Mouse (Mus musculus): Measurements from ENCODE around the gene Sppl2b. TPM values are rescaled to one million over a fixed set of nuclear protein-coding genes. Genes with fewer than 3 reads are reported as not detected.
"Not testable (repeated sequence)": the region's sequence is repeated elsewhere in the genome, so short reads cannot be mapped to it uniquely, and the experiment has no call there.

Sppl2b gene
- polyA plus RNA-seq, 1 experiment: not detected

DNA sequence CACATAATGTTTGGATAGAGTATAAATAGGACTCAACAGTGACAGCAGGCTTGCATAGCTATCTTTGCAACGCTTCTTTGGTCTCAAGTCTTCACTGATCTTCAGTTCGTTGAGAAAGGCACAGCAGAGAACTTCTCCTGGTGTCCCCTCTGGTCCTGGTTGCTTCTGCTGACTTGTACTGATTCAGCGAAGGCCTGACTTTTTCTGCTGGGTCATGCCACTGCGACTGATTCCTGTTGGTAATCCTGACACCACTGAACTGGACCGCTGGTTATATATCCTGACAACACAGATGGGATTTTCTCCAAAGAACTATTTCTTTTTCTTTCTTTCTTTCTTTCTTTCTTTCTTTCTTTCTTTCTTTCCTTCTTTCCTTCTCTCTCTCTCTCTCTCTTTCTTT lies 32.5 kb upstream of the Sppl2b start:
- no peak overlapping the region for H3K4me3 ChIP-seq (ENCODE audit: insufficient read depth, low read depth, low read length)
- no peak overlapping the region for H3K27ac ChIP-seq (ENCODE audit: insufficient read depth, low read depth, low read length)
- TF ChIP-seq POLR2A (IDR thresholded peaks at IDR 0.05; ENCODE audit: insufficient read depth, low read depth, low read length): no peak
- no peak for TF ChIP-seq CTCF (IDR thresholded peaks at IDR 0.05; ENCODE audit: insufficient read depth, low read depth, low read length)
- no peaks in the 10 kb centered on the region for H3K4me1 ChIP-seq (ENCODE audit: control insufficient read depth, insufficient read depth, low read length)
- WGBS: 91% methylated on average over 5 of the region's 5 CpGs

DNA sequence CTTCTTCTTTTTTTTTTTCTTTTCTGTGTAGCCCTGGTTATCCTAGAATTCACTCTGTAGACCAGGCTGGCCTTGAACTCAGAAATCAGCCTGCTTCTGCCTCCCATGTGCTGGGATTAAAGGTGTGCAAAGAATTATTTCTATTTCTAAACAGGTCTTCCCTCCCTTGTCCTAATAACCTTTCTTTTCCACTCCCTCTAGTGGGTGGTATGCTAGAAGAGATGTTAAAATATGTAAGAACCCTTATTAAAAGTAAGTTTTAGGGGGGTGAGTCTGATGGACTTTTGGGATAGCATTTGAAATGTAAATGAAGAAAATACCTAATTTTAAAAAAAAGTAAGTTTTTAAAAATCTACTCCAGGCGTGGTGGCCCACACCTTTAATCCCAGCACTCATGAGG lies 31.8 kb upstream of the Sppl2b start:
- H3K27ac ChIP-seq (ENCODE audit: insufficient read depth, low read depth, low read length): no peak overlapping the region
- TF ChIP-seq POLR2A (IDR thresholded peaks at IDR 0.05; ENCODE audit: insufficient read depth, low read depth, low read length): no peak
- no peak for TF ChIP-seq CTCF (IDR thresholded peaks at IDR 0.05; ENCODE audit: insufficient read depth, low read depth, low read length)
- H3K4me1 ChIP-seq (ENCODE audit: control insufficient read depth, insufficient read depth, low read length): peaks cover 6% of the 10 kb centered on the region
- WGBS: 94% methylated on average over 1 of the region's 1 CpGs
- no peak overlapping the region for H3K4me3 ChIP-seq (ENCODE audit: insufficient read depth, low read depth, low read length)

DNA sequence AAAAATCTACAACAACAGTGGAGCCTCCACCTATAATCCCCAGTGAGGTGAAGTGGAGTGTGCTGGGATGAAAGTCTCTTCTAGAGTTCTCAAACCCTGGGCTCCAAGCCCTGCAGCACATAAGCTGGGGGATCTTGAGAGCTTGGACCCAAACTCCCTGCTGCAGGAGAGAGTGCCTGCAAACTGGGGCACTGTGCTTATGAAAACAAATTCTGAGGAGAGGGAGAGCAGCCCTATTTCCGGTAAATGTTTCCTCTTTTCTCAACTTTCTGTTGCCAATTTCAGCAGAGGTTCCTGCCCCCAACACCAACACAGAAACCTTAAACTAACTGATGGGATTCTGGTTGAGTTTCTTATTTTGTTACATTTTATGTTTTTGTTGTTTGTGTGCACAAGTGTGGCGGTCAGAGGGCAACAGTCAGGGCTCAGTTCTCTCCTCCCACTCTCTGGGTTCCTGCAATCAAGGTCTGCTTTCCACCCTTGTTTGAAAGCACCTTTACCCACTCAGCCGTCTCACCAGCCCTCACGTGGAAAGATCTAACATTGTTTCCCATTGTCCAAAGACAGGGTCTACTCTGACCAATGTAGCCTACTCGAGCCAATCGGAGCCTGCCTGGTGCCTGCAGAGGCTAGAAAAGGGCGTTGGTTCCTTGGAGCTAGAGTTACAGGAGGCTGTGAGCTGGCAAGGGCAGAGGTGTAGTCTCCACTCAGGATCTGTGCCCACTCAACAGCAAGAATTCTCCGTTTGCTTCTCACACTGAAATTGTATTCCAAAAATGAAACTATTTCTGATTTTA lies 31.0 kb upstream of the Sppl2b start:
- H3K27ac ChIP-seq (ENCODE audit: insufficient read depth, low read depth, low read length): no peak overlapping the region
- WGBS: 63% methylated on average over 8 of the region's 8 CpGs
- H3K4me1 ChIP-seq (ENCODE audit: control insufficient read depth, insufficient read depth, low read length): peaks cover 10% of the 10 kb centered on the region
- no peak overlapping the region for H3K4me3 ChIP-seq (ENCODE audit: insufficient read depth, low read depth, low read length)
- TF ChIP-seq CTCF (IDR thresholded peaks at IDR 0.05; ENCODE audit: insufficient read depth, low read depth, low read length) (no peak), POLR2A (IDR thresholded peaks at IDR 0.05; ENCODE audit: insufficient read depth, low read depth, low read length) (no peak)

DNA sequence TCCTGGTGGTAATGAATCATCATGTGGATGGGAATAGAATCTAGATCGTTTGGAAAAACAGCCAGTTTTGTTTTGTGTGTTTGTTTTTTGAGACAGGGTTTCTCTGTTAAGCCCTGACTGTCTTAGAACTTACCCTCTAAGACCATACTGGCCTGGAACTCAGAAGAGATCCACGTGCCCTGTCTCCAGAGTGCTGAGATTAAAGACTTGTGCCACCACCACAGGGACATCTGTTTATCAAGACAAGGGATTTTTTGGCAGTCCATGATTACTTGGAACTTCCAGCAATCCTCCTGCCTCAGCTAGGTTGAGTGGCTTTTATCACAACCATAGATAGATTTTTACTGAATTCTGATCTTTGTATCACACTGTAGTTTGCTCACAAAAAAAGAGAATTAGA lies 30.2 kb upstream of the Sppl2b start:
- Histone ChIP-seq H3K4me1 (ENCODE audit: control insufficient read depth, insufficient read depth, low read length) (peaks cover 10% of the 10 kb centered on the region), H3K4me3 (ENCODE audit: insufficient read depth, low read depth, low read length) (no peak overlapping the region), H3K27ac (ENCODE audit: insufficient read depth, low read depth, low read length) (no peak overlapping the region)
- 59% methylated on average over 2 of the region's 2 CpGs for WGBS
- TF ChIP-seq POLR2A (IDR thresholded peaks at IDR 0.05; ENCODE audit: insufficient read depth, low read depth, low read length) (no peak), CTCF (IDR thresholded peaks at IDR 0.05; ENCODE audit: insufficient read depth, low read depth, low read length) (no peak)

DNA sequence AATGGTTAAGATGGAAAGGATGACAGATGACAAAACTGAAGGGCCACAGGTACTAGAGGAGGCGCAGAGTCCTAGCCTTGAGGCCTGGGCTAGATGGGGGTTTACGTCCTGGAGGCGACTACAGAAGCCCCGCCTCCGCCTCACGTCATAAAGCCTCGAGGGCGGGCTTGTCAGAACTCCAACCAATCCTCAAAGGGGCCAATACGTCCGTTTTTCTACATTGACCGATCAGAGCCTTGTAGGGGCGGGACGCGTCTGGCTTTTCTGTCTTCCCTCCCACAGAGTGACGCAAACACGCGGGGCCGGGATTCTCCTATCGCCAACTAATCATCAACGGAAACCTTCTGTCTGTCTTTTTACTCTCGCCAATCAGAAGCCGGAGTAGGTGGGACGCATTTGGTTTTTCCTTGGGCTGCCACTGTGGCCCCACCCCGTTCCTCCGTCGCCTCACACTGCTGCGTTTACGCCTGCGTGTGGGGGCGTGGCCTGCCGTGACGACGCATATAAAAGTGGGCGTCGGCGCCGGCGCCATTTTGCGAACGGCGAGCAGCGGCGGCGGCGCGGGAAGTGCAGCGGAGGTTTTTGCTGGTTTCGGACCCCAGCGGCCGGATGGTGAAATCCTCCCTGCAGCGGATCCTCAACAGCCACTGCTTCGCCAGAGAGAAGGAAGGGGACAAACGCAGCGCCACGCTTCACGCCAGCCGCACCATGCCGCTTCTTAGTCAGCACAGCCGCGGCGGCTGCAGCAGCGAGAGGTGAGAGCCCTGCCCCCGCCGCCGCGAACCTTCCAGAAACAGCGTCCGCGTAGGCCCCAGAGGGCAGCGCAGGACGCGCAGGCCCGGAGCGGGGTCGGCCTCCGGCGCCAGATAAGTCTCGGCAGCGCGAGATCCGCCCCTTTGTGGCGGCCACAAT lies 28.7 kb upstream of the Sppl2b start, which contains the start of gene Oaz1:
Gene Oaz1, plus strand, starts transcription at position 506 of the 912 bp plus-strand sequence.
- TF ChIP-seq CTCF (IDR thresholded peaks at IDR 0.05; ENCODE audit: insufficient read depth, low read depth, low read length) (no peak), POLR2A (IDR thresholded peaks at IDR 0.05; ENCODE audit: insufficient read depth, low read depth, low read length) (peak; percentile 87)
- WGBS: under 1% methylated on average over 81 of the region's 82 CpGs
- Histone ChIP-seq H3K27ac (ENCODE audit: insufficient read depth, low read depth, low read length) (peak within 1 kb of the TSS; percentile 89), H3K4me3 (ENCODE audit: insufficient read depth, low read depth, low read length) (peak within 1 kb of the TSS; percentile 77), H3K4me1 (ENCODE audit: control insufficient read depth, insufficient read depth, low read length) (peaks cover 10% of the 10 kb centered on the region)

DNA sequence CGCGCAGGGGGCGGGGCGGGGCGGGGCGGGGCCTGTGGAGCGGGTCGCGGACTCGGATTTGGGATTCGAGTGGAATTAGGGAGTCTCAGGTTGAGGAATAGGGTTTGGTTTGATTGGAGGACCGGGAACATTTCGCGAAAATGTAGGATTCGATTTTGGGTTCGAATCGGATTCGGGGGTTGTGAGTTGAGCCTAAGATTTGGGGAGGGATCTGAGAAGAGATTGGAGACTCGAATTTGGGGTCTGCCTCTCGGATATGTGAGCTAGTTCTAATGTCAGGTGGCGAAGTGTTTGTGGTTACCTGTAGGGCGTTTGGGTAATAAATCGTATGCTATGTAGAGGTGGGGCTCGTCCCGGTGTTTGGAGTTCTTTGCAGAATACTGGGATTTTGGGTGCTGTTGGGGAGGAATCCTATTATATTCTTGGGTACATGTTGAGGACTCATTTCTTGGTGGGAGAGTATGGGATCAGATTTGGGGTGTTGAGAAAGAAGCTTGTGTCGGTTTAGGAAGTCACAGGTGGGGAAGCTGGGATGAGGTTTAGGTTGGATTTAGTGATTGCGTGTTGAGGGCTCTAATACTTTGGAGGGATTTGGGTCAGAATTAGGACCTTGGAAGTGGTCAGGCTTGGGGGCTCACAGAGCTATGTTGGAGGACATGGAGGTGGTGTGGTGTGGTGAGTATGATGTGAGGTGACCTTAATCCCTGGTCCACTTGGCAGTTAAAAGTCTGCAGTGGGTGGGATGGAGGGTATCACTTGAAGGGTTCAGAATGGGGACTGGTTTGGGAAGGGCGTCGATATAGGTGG lies 27.8 kb upstream of the Sppl2b start:
- Histone ChIP-seq H3K27ac (ENCODE audit: insufficient read depth, low read depth, low read length) (no peak overlapping the region), H3K4me1 (ENCODE audit: control insufficient read depth, insufficient read depth, low read length) (peaks cover 10% of the 10 kb centered on the region), H3K4me3 (ENCODE audit: insufficient read depth, low read depth, low read length) (peak overlapping the region; percentile 77)
- TF ChIP-seq CTCF (IDR thresholded peaks at IDR 0.05; ENCODE audit: insufficient read depth, low read depth, low read length) (no peak), POLR2A (IDR thresholded peaks at IDR 0.05; ENCODE audit: insufficient read depth, low read depth, low read length) (no peak)
- 3% methylated on average over 29 of the region's 29 CpGs for WGBS

DNA sequence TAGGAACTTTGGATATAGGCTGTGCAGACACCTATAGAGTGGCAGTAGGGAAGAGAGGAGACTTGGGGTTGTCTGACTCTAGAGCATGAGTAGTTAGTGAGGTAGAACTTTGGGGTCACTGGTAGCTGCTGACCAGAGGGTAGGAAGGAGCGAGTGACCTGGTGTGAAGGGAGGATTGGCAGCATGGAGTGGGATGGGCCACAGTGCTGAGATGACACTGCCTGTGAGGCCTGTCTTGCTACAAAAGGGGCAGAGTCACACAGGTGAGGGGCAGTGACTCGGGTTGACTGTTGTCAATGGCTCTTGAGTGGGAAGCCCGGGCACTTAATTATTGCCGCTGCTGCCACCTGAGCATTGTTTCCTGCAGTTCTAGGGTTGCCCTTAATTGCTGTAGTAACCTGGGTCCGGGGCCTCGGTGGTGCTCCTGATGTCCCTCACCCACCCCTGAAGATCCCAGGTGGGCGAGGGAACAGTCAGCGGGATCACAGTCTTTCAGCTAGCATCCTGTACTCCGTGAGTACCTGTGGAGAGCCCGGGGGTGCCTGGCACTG lies 27.1 kb upstream of the Sppl2b start:
- peak overlapping the region; percentile 77 for H3K4me3 ChIP-seq (ENCODE audit: insufficient read depth, low read depth, low read length)
- 48% methylated on average over 10 of the region's 10 CpGs for WGBS
- no peak overlapping the region for H3K27ac ChIP-seq (ENCODE audit: insufficient read depth, low read depth, low read length)
- TF ChIP-seq CTCF (IDR thresholded peaks at IDR 0.05; ENCODE audit: insufficient read depth, low read depth, low read length) (no peak), POLR2A (IDR thresholded peaks at IDR 0.05; ENCODE audit: insufficient read depth, low read depth, low read length) (no peak)
- peaks cover 10% of the 10 kb centered on the region for H3K4me1 ChIP-seq (ENCODE audit: control insufficient read depth, insufficient read depth, low read length)

DNA sequence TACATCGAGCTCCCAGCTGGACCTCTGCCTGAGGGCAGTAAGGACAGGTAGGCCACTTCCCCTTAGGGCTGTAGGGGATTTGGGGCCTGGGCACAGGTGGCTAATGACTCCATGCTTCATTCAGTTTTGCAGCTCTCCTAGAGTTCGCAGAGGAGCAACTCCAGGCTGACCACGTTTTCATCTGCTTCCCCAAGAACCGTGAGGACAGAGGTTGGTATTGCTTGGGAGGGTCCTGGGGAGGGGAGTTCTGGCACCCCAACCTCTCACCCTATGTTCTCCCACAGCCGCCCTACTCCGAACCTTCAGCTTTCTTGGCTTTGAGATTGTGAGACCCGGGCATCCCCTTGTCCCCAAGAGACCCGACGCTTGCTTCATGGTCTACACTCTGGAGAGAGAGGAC lies 26.5 kb upstream of the Sppl2b start:
- H3K4me3 ChIP-seq (ENCODE audit: insufficient read depth, low read depth, low read length): peak overlapping the region; percentile 77
- H3K27ac ChIP-seq (ENCODE audit: insufficient read depth, low read depth, low read length); H3K4me1 ChIP-seq (ENCODE audit: control insufficient read depth, insufficient read depth, low read length): not testable (repeated sequence)
- WGBS: 64% methylated on average over 9 of the region's 9 CpGs

Measured in olfactory bulb, adult 2 months (tissue).